Mouse (Mus musculus) heart, postnatal 0 days (tissue): ENCODE results near the gene Fermt1. TPM values are rescaled to one million over a fixed set of nuclear protein-coding genes. Genes with fewer than 3 reads are reported as not detected.

Experiments
- ATAC-seq: fragments of 200-750 bp; cut with Nextera tagmentation; 2 replicates; pipeline ENCODE4 v1.8.0; 2017; ENCODE audit warnings: low read depth, moderate number of reproducible peaks, moderate library complexity; ENCODE audit not compliant: insufficient read depth
- DNase-seq: peaks from one replicate; pipeline ENCODE4 v3.0.0-alpha.2; 2016; ENCODE audit warnings: low spot score
- H3K27ac ChIP-seq: fragments of 300-500 bp; sonication (generic); 2 replicates; pipeline ENCODE4 v1.5.1; 2014; ENCODE audit warnings: low read depth, mild to moderate bottlenecking
- H3K27me3 ChIP-seq: fragments of 300-500 bp; sonication (generic); 2 replicates; pipeline ENCODE4 v1.6.1; 2014; ENCODE audit warnings: low read length, mixed read lengths; ENCODE audit not compliant: control insufficient read depth, insufficient read depth
- H3K36me3 ChIP-seq: fragments of 300-500 bp; sonication (generic); replicated peaks from 2 replicates; pipeline ENCODE4 v1.6.1; 2014; ENCODE audit warnings: low read length, mixed read lengths; ENCODE audit not compliant: control insufficient read depth, insufficient read depth
- H3K4me1 ChIP-seq: fragments of 300-500 bp; sonication (generic); 2 replicates; pipeline ENCODE4 v1.6.1; 2014; ENCODE audit warnings: antibody characterized with exemption; ENCODE audit not compliant: control insufficient read depth, insufficient read depth
- H3K4me2 ChIP-seq: fragments of 300-500 bp; sonication (generic); 2 replicates; pipeline ENCODE4 v1.6.1; 2014; ENCODE audit warnings: low read depth, mild to moderate bottlenecking, low read length, moderate library complexity
- H3K4me3 ChIP-seq: fragments of 300-500 bp; sonication (generic); 2 replicates; pipeline ENCODE4 v1.5.1; 2014; ENCODE audit warnings: low read depth, low read length
- H3K9ac ChIP-seq: fragments of 300-500 bp; sonication (generic); replicated peaks from 2 replicates; pipeline ENCODE4 v1.6.1; 2014; ENCODE audit warnings: low read depth, low read length, mixed read lengths
- H3K9me3 ChIP-seq: fragments of 300-500 bp; sonication (generic); replicated peaks from 2 replicates; pipeline ENCODE4 v1.6.1; 2016; ENCODE audit warnings: low read length; ENCODE audit not compliant: control insufficient read depth
- CTCF ChIP-seq: IDR thresholded peaks from 2 replicates; pipeline ENCODE4 v1.5.1; 2016; ENCODE audit warnings: antibody characterized with exemption, control low read depth, low read depth
- EP300 ChIP-seq: IDR thresholded peaks from 2 replicates; pipeline ENCODE4 v1.6.1; 2016; ENCODE audit warnings: antibody characterized with exemption, low read depth
- WGBS: fragments of 180-500 bp; shearing (Covaris S2); extraction: QIAGEN DNeasy Blood & Tissue Kit; methylation state at CpG from one replicate; pipeline ENCODE4 v1.1.7; 2014; 5-methylcytosine and 5-hydroxymethylcytosine counted together
- polyA plus RNA-seq: library from polyadenylated mRNA; unstranded; fragments of >200 nt; fragmentation: Nextera tagmentation; extraction: Ambion mirVana; gene quantifications from 2 replicates; pipeline ENCODE4 v1.2.1, GENCODE M21; 2015
- total RNA-seq: library from RNA; depleted of rRNA; stranded (reverse); fragments of >200 nt; gene quantifications from 2 replicates; pipeline ENCODE4 v1.2.3, GENCODE M21; 2014; ENCODE audit warnings: low replicate concordance

The Fermt1 gene
- total and polyA plus RNA-seq, 2 experiments from 2014 or later, result not detected

DNA sequence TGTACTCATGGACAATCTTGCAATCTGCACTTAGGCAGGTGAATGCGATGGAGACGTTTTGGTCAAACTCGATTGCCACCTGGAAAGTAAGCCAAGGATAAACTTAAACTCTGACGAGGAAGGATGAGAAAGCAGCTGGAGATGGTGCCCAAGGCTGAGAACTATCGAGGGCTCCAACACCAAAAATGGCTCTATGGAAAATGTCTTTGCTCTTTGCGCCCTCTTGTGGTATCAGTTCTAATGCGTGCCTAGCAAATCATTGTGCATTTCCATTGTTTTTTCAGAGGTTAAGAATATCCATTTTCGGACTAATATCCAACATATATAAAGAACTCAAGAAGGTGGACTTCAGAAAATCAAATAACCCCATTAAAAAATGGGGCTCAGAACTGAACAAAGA, 38.9 kb downstream of the Fermt1 start:
- ATAC-seq, result no peak
- H3K4me1 ChIP-seq, result no peaks in the 10 kb centered on the region
- TF ChIP-seq EP300 (no peak), CTCF (peak; percentile 63)
- no peaks in the 10 kb centered on the region for H3K9me3 ChIP-seq
- no peak for DNase-seq
- 22% methylated on average over 8 of the region's 8 CpGs for WGBS
- H3K27ac ChIP-seq, result no peak overlapping the region
- no peaks in the 10 kb centered on the region for H3K36me3 ChIP-seq
- no peaks in the 10 kb centered on the region for H3K27me3 ChIP-seq
- H3K9ac ChIP-seq, result no peak overlapping the region
- no peak overlapping the region for H3K4me2 ChIP-seq
- no peak overlapping the region for H3K4me3 ChIP-seq

DNA sequence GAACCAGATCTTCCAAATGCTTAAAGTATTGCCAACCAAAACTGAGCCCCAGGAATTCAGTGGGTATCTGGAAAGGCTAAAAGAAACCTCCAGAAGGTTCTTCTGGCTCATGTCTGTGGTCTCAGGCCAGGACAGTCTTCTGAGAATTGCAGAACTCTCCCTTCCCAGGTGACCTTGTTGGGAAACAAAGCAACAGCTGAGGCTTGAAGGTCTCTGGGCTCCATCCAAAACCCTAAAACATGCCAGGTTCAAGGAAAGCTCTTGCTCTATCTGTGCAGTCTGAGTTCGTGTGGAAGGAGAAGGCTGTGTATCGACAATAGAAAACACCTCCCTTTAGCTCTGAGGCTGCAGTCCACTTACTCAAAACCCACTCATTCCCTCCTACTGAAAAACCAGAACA, 40.7 kb downstream of the Fermt1 start:
- H3K9me3 ChIP-seq, result no peaks in the 10 kb centered on the region
- no peak for ATAC-seq
- TF ChIP-seq EP300 (no peak), CTCF (no peak)
- H3K4me3 ChIP-seq, result no peak overlapping the region
- H3K4me1 ChIP-seq, result no peaks in the 10 kb centered on the region
- H3K27me3 ChIP-seq, result no peaks in the 10 kb centered on the region
- WGBS, result 65% methylated on average over 2 of the region's 2 CpGs
- no peak overlapping the region for H3K27ac ChIP-seq
- no peaks in the 10 kb centered on the region for H3K36me3 ChIP-seq
- no peak for DNase-seq
- no peak overlapping the region for H3K9ac ChIP-seq
- H3K4me2 ChIP-seq, result no peak overlapping the region

DNA sequence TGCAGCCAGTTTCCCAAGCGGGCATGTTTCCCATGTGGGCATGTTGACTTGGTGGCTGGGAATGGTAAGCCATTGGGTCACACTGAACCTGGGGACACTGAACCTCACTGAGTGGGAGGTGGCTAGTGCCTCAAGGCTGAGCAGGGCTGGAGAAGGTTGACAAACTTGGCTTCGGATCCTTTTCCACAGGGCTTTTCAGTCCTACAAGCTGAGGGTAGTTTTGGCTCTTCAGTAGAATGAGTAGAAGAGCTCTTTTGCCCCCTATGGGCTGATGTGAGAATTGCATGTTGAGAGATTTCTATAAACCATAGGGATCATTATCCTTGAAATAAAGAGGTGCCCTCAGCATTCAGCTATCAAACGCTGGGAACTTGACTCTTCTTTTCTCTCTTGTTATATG, 42.2 kb downstream of the Fermt1 start:
- H3K4me1 ChIP-seq, result no peaks in the 10 kb centered on the region
- WGBS, result 34% methylated on average over 3 of the region's 3 CpGs
- H3K4me3 ChIP-seq, result no peak overlapping the region
- no peak overlapping the region for H3K4me2 ChIP-seq
- no peak overlapping the region for H3K9ac ChIP-seq
- H3K9me3 ChIP-seq, result no peaks in the 10 kb centered on the region
- peak; percentile 60 for ATAC-seq
- H3K27ac ChIP-seq, result no peak overlapping the region
- H3K27me3 ChIP-seq, result no peaks in the 10 kb centered on the region
- TF ChIP-seq CTCF, result peak; percentile 81
- no peak for TF ChIP-seq EP300
- H3K36me3 ChIP-seq, result no peaks in the 10 kb centered on the region
- DNase-seq, result peak; percentile 65

DNA sequence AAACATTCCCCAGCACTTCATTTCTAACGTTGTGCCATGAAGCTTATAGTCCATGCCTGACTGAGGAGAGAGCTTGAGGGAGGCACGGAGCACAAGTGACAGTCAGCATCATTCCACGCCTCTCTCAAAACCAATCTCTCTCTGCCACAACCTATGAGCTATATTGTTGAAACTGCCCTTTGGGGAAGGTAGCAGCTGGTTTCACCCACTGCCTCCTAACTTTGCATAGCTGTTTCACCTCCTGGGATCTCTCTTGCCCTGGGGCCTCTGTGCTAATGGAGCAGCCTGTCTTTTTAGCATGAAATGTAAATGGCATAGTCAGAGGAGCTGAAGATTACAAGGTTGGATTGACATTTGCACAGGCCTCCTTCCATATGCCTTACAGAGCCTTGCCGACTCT, 43.6 kb downstream of the Fermt1 start:
- no peak overlapping the region for H3K4me2 ChIP-seq
- H3K27me3 ChIP-seq, result no peaks in the 10 kb centered on the region
- H3K27ac ChIP-seq, result no peak overlapping the region
- no peak overlapping the region for H3K9ac ChIP-seq
- ATAC-seq (no peak), DNase-seq (no peak)
- TF ChIP-seq EP300 (no peak), CTCF (no peak)
- H3K36me3 ChIP-seq, result no peaks in the 10 kb centered on the region
- no peaks in the 10 kb centered on the region for H3K9me3 ChIP-seq
- H3K4me3 ChIP-seq, result no peak overlapping the region
- H3K4me1 ChIP-seq, result no peaks in the 10 kb centered on the region
- WGBS, result 43% methylated on average over 4 of the region's 4 CpGs

DNA sequence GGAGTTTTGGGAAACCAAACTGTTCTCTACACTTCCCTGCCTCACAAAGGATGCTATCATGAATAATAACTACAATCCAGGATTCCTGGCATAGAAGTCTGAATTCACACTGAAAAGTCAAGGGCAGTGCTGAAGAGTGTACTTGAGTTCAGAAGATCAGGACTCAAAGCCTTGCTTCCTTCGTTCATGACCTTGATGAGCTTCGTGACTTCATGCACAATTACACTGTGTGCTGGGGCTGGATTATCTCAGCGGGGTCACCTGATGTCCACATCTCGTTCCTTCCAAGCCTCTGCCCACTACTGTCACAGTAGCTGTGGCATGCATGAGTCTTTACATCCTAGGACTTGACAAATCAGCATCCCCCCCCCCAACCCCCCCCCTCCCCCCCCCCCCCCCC, 44.1 kb downstream of the Fermt1 start:
- no peak overlapping the region for H3K4me2 ChIP-seq
- no peak for TF ChIP-seq EP300
- no peak for TF ChIP-seq CTCF
- no peak overlapping the region for H3K9ac ChIP-seq
- WGBS, result 55% methylated on average over 4 of the region's 4 CpGs
- DNase-seq (no peak), ATAC-seq (no peak)
- H3K9me3 ChIP-seq, result no peaks in the 10 kb centered on the region
- H3K36me3 ChIP-seq, result no peaks in the 10 kb centered on the region
- no peaks in the 10 kb centered on the region for H3K4me1 ChIP-seq
- no peak overlapping the region for H3K27ac ChIP-seq
- H3K27me3 ChIP-seq, result no peaks in the 10 kb centered on the region
- H3K4me3 ChIP-seq, result no peak overlapping the region

DNA sequence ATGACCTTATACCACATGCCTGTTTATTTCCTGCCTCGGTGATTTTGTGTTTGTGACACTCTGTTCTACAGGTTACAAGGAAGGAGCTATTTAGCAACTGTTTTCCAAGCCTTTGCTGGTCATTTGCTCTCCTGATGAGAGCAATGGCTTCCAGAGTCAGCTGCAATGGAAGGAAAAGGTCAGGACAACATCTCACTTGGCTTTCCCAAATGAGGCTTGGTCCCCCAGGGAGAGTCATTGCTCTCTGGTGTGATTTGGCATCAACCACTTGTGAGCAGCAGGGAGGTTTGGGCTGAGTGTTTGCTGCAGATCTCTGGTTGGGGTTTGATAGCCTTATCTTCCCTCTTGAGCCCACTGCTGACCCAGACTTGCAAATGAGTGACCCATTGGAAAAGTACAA, 45.1 kb downstream of the Fermt1 start:
- Histone ChIP-seq H3K27me3 (no peaks in the 10 kb centered on the region), H3K9me3 (no peaks in the 10 kb centered on the region), H3K4me1 (no peaks in the 10 kb centered on the region), H3K36me3 (no peaks in the 10 kb centered on the region), H3K27ac (no peak overlapping the region), H3K4me3 (no peak overlapping the region), H3K4me2 (no peak overlapping the region), H3K9ac (no peak overlapping the region)
- 65% methylated on average over 1 of the region's 1 CpGs for WGBS
- ATAC-seq (no peak), DNase-seq (no peak)
- TF ChIP-seq EP300, result no peak
- TF ChIP-seq CTCF, result no peak
